Mouse (Mus musculus): Measurements from ENCODE around the gene Art5.
A peak's percentile ranks its signal among the peaks of the same experiment; 100 is the strongest.
"Not testable (repeated sequence)": the region's sequence is repeated elsewhere in the genome, so short reads cannot be mapped to it uniquely, and the experiment has no call there.

Art5 gene

GRCm38 (mm10) chr7:102082816-102083215 is 26.5 kb downstream of the Art5 start, which contains the start of gene Trpc2:
Gene Trpc2, plus strand, starts transcription at chr7:102083116.
- no peak for DNase-seq (ENCODE audit: inconsistent age in 2 of 2, low spot score in 1 of 2)

- DNase-seq (ENCODE audit: inconsistent age in 2 of 2, low spot score in 1 of 2) = no peak
Measured at GRCm38 (mm10) chr7:102081784-102082183, 27.5 kb downstream of the Art5 start.

GRCm38 (mm10) chr7:102080311-102080710 is 29.0 kb downstream of the Art5 start:
- DNase-seq (ENCODE audit: inconsistent age in 2 of 2, low spot score in 1 of 2) = no peak

- DNase-seq (ENCODE audit: inconsistent age in 2 of 2, low spot score in 1 of 2) = peak in 1 of 2 experiments; percentile 73
Measured at GRCm38 (mm10) chr7:102078517-102078916, 30.8 kb downstream of the Art5 start.

- peak in 1 of 2 experiments; percentile 66 for DNase-seq (ENCODE audit: inconsistent age in 2 of 2, low spot score in 1 of 2)
Measured at GRCm38 (mm10) chr7:102076714-102077296, 32.5 kb downstream of the Art5 start.

GRCm38 (mm10) chr7:102066363-102066762 is 42.9 kb downstream of the Art5 start:
- no peak for DNase-seq (ENCODE audit: inconsistent age in 2 of 2, low spot score in 1 of 2)

- DNase-seq (ENCODE audit: inconsistent age in 2 of 2, low spot score in 1 of 2) = peak; percentile 94 to 98
Measured at GRCm38 (mm10) chr7:102065046-102065891, 44.0 kb downstream of the Art5 start, which contains the start of the genes Rnf121, Xndc1 and Xntrpc. Gene Rnf121, minus strand, starts transcription at chr7:102065469. Gene Xndc1, plus strand, starts transcription at chr7:102065511. Gene Xntrpc, plus strand, starts transcription at chr7:102065713.

- no peak for DNase-seq (ENCODE audit: inconsistent age in 2 of 2, low spot score in 1 of 2)
Measured at GRCm38 (mm10) chr7:102064655-102065045, 44.6 kb downstream of the Art5 start.

- no peak for DNase-seq (ENCODE audit: inconsistent age in 2 of 2, low spot score in 1 of 2)
Measured at GRCm38 (mm10) chr7:102063891-102064290, 45.4 kb downstream of the Art5 start.

GRCm38 (mm10) chr7:102062203-102062602 is 47.1 kb downstream of the Art5 start:
- no peak for DNase-seq (ENCODE audit: inconsistent age in 2 of 2, low spot score in 1 of 2)

GRCm38 (mm10) chr7:102061353-102061752 is 47.9 kb downstream of the Art5 start:
- no peak for DNase-seq (ENCODE audit: inconsistent age in 2 of 2, low spot score in 1 of 2)

GRCm38 (mm10) chr7:102048524-102048923 is 60.8 kb downstream of the Art5 start:
- not testable (repeated sequence) for DNase-seq (ENCODE audit: inconsistent age in 2 of 2, low spot score in 1 of 2)

All from adrenal gland, adult (tissue).